Mouse (Mus musculus): Measurements from ENCODE around the gene Oas1h. TPM values are rescaled to one million over a fixed set of nuclear protein-coding genes. Genes with fewer than 3 reads are reported as not detected.
"Not testable (repeated sequence)": the region's sequence is repeated elsewhere in the genome, so short reads cannot be mapped to it uniquely, and the experiment has no call there.

The Oas1h gene
- total and polyA plus RNA-seq, 3 experiments, result not detected

- no peak overlapping the region for H3K9ac ChIP-seq (ENCODE audit: control insufficient read depth, low read depth, low read length, poor library complexity, severe bottlenecking)
- no peak for DNase-seq (ENCODE audit: low read depth, low spot score)
- no peaks in the 10 kb centered on the region for H3K9me3 ChIP-seq (replicated peaks; ENCODE audit: insufficient read depth, low read length)
- no peaks in the 10 kb centered on the region for H3K4me1 ChIP-seq (ENCODE audit: control insufficient read depth in 1 of 2, insufficient read depth in 2 of 2, low read length in 2 of 2)
- H3K36me3 ChIP-seq (ENCODE audit: control insufficient read depth in 1 of 2, insufficient read depth in 2 of 2, low read length in 2 of 2), result no peaks in the 10 kb centered on the region
- H3K4me3 ChIP-seq (ENCODE audit: control insufficient read depth in 1 of 2, insufficient read depth in 1 of 2, low read depth in 2 of 2, low read length in 2 of 2), result no peak overlapping the region
- H3K27me3 ChIP-seq (ENCODE audit: control insufficient read depth in 1 of 2, insufficient read depth in 2 of 2, low read length in 2 of 2), result no peaks in the 10 kb centered on the region
- no peak overlapping the region for H3K27ac ChIP-seq (ENCODE audit: control insufficient read depth, low read depth, low read length)
- no peaks in the 10 kb centered on the region for H3K79me2 ChIP-seq (ENCODE audit: control insufficient read depth, insufficient read depth, low read length, poor library complexity)
- TF ChIP-seq BHLHE40 (IDR thresholded peaks at IDR 0.05; ENCODE audit: borderline replicate concordance, low read depth, low read length), result no peak
- TF ChIP-seq CTCF (IDR thresholded peaks at IDR 0.05 in 2 of 3, conservative IDR thresholded peaks at IDR 0.05 in 1 of 3; ENCODE audit: control insufficient read depth in 1 of 3, insufficient read depth in 1 of 3, low read depth in 2 of 3, low read length in 3 of 3, poor library complexity in 1 of 3, severe bottlenecking in 1 of 3), result no peak
- TF ChIP-seq SMC3 (IDR thresholded peaks at IDR 0.05; ENCODE audit: low read depth, low read length), result no peak
- no peak for TF ChIP-seq JUND (IDR thresholded peaks at IDR 0.05; ENCODE audit: low read depth, low read length)
- TF ChIP-seq ZKSCAN1 (IDR thresholded peaks at IDR 0.05; ENCODE audit: low read depth, low read length), result no peak
- TF ChIP-seq ZC3H11A (IDR thresholded peaks at IDR 0.05; ENCODE audit: low read depth, low read length), result no peak
Measured at GRCm38 (mm10) chr5:120900666-120901065, 39.4 kb downstream of the Oas1h start.

- TF ChIP-seq GATA1 (IDR thresholded peaks at IDR 0.05; ENCODE audit: low read depth, low read length) (no peak), CHD2 (IDR thresholded peaks at IDR 0.05; ENCODE audit: low read length) (no peak), POLR2AphosphoS5 (IDR thresholded peaks at IDR 0.05; ENCODE audit: borderline replicate concordance, low read depth, low read length) (no peak), MAFK (IDR thresholded peaks at IDR 0.05; ENCODE audit: borderline replicate concordance, low read depth, low read length) (no peak), ZKSCAN1 (IDR thresholded peaks at IDR 0.05; ENCODE audit: low read depth, low read length) (no peak), TBP (IDR thresholded peaks at IDR 0.05; ENCODE audit: low read depth, low read length) (no peak), MYC (IDR thresholded peaks at IDR 0.05; ENCODE audit: low read depth, low read length) (no peak), KAT2A (conservative IDR thresholded peaks at IDR 0.05; ENCODE audit: low read depth, low read length) (no peak), RAD21 (IDR thresholded peaks at IDR 0.05; ENCODE audit: low read depth, low read length) (no peak), CTCF (IDR thresholded peaks at IDR 0.05 in 2 of 3, conservative IDR thresholded peaks at IDR 0.05 in 1 of 3; ENCODE audit: control insufficient read depth in 1 of 3, insufficient read depth in 1 of 3, low read depth in 2 of 3, low read length in 3 of 3, poor library complexity in 1 of 3, severe bottlenecking in 1 of 3) (no peak), SMC3 (IDR thresholded peaks at IDR 0.05; ENCODE audit: low read depth, low read length) (no peak), SIN3A (IDR thresholded peaks at IDR 0.05; ENCODE audit: low read length) (no peak), ZNF384 (IDR thresholded peaks at IDR 0.05; ENCODE audit: low read depth, low read length) (no peak), POLR2AphosphoS2 (IDR thresholded peaks at IDR 0.05; ENCODE audit: low read length) (no peak)
- H3K4me3 ChIP-seq (ENCODE audit: control insufficient read depth in 1 of 2, insufficient read depth in 1 of 2, low read depth in 2 of 2, low read length in 2 of 2), result no peak overlapping the region
- DNase-seq (ENCODE audit: low read depth, low spot score), result no peak
- H3K9ac ChIP-seq (ENCODE audit: control insufficient read depth, low read depth, low read length, poor library complexity, severe bottlenecking), result no peak overlapping the region
- no peaks in the 10 kb centered on the region for H3K79me2 ChIP-seq (ENCODE audit: control insufficient read depth, insufficient read depth, low read length, poor library complexity)
- H3K27ac ChIP-seq (ENCODE audit: control insufficient read depth, low read depth, low read length), result no peak overlapping the region
- H3K4me1 ChIP-seq (ENCODE audit: control insufficient read depth in 1 of 2, insufficient read depth in 2 of 2, low read length in 2 of 2), result no peaks in the 10 kb centered on the region
- no peaks in the 10 kb centered on the region for H3K36me3 ChIP-seq (ENCODE audit: control insufficient read depth in 1 of 2, insufficient read depth in 2 of 2, low read length in 2 of 2)
- H3K27me3 ChIP-seq (ENCODE audit: control insufficient read depth in 1 of 2, insufficient read depth in 2 of 2, low read length in 2 of 2), result no peaks in the 10 kb centered on the region
- no peaks in the 10 kb centered on the region for H3K9me3 ChIP-seq (replicated peaks; ENCODE audit: insufficient read depth, low read length)
Measured at GRCm38 (mm10) chr5:120902056-120902455, 40.8 kb downstream of the Oas1h start.

- H3K36me3 ChIP-seq (ENCODE audit: control insufficient read depth in 1 of 2, insufficient read depth in 2 of 2, low read length in 2 of 2); H3K9me3 ChIP-seq (replicated peaks; ENCODE audit: insufficient read depth, low read length); H3K27ac ChIP-seq (ENCODE audit: control insufficient read depth, low read depth, low read length); H3K9ac ChIP-seq (ENCODE audit: control insufficient read depth, low read depth, low read length, poor library complexity, severe bottlenecking); H3K79me2 ChIP-seq (ENCODE audit: control insufficient read depth, insufficient read depth, low read length, poor library complexity); H3K4me3 ChIP-seq (ENCODE audit: control insufficient read depth in 1 of 2, insufficient read depth in 1 of 2, low read depth in 2 of 2, low read length in 2 of 2); DNase-seq (ENCODE audit: low read depth, low spot score); H3K4me1 ChIP-seq (ENCODE audit: control insufficient read depth in 1 of 2, insufficient read depth in 2 of 2, low read length in 2 of 2); H3K27me3 ChIP-seq (ENCODE audit: control insufficient read depth in 1 of 2, insufficient read depth in 2 of 2, low read length in 2 of 2): not testable (repeated sequence)
Measured at GRCm38 (mm10) chr5:120906791-120907733, 45.8 kb downstream of the Oas1h start, which contains the start of gene Oas1a. Gene Oas1a (minus strand): TSS chr5:120907521.

Data from MEL (cell line).